Mouse (Mus musculus): Measurements from ENCODE around the gene Olfr263.

DNA sequence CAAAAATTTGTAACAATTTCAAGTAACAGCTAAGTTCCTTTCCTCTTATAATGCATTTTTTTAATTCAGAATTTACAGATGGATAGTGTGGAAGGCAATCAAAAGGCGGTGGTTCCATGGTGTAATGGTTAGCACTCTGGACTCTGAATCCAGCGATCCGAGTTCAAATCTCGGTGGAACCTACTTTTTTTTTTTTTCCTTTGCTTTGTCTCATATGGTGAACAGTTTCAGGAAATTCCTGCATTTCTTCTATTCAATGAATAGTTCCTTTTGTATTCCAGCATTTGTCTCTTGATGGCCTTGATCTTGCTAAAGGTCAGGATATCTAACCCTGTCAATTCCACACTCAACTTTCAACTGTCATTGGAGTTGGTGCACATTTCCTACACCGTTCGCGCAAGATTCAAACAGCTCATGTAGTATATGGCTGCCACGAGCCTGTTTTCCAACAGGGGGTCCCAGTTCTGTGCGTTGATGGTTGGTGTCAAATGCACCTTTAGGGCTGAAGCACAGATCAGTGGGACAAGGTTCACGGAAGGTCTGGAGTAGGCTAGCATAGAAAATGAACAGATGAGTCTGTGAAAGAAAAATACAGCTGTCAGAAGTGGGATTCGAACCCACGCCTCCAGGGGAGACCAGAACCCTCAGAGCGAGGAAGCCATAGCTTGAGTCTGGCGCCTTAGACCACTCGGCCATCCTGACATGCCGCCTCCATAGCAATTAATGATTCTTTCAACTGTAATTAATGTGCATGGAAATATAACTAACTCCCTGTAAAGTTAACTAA, 43.0 kb downstream of the Olfr263 start:
- TF ChIP-seq POLR2A (IDR thresholded peaks at IDR 0.05; ENCODE audit: borderline replicate concordance, insufficient read depth, low read length) (no peak), CTCF (IDR thresholded peaks at IDR 0.05; ENCODE audit: borderline replicate concordance, insufficient read depth, low read depth, low read length) (no peak)
